Mouse (Mus musculus) hindbrain, embryonic 16.5 days (tissue): ENCODE results near the gene Galk2. TPM values are rescaled to one million over a fixed set of nuclear protein-coding genes. Genes with fewer than 3 reads are reported as not detected.
A peak's percentile ranks its signal among the peaks of the same experiment; 100 is the strongest.

Source experiments
- ATAC-seq: fragments of 200-750 bp; cut with Nextera tagmentation; 2 replicates; pipeline ENCODE4 v1.8.0; 2017; ENCODE audit warnings: moderate TSS enrichment, moderate library complexity
- H3K27ac ChIP-seq: fragments of 300-500 bp; sonication (generic); 2 replicates; pipeline ENCODE4 v1.5.1; 2014; ENCODE audit warnings: low read depth, mild to moderate bottlenecking, control low read depth, low read length, moderate library complexity
- H3K27me3 ChIP-seq: fragments of 300-500 bp; sonication (generic); replicated peaks from 2 replicates; pipeline ENCODE4 v1.6.1; 2014; ENCODE audit warnings: low read length; ENCODE audit not compliant: control insufficient read depth, insufficient read depth
- H3K36me3 ChIP-seq: fragments of 300-500 bp; sonication (generic); 2 replicates; pipeline ENCODE4 v1.6.1; 2014; ENCODE audit warnings: mild to moderate bottlenecking, low read length, moderate library complexity, mixed read lengths; ENCODE audit not compliant: control insufficient read depth, insufficient read depth
- H3K4me1 ChIP-seq: fragments of 300-500 bp; sonication (generic); 2 replicates; pipeline ENCODE4 v1.6.1; 2014; ENCODE audit warnings: low read depth, low read length; ENCODE audit not compliant: control insufficient read depth, insufficient read depth
- H3K4me2 ChIP-seq: fragments of 300-500 bp; sonication (generic); 2 replicates; pipeline ENCODE4 v1.6.1; 2014; ENCODE audit warnings: mild to moderate bottlenecking, low read length, control low read depth, moderate library complexity
- H3K4me3 ChIP-seq: fragments of 300-500 bp; sonication (generic); 2 replicates; pipeline ENCODE4 v1.5.1; 2014; ENCODE audit warnings: mild to moderate bottlenecking, low read length, control low read depth, moderate library complexity
- H3K9ac ChIP-seq: fragments of 300-500 bp; sonication (generic); 2 replicates; pipeline ENCODE4 v1.6.1; 2014; ENCODE audit warnings: low read depth, mild to moderate bottlenecking, control low read depth, low read length, moderate library complexity
- H3K9me3 ChIP-seq: fragments of 300-500 bp; sonication (generic); 2 replicates; pipeline ENCODE4 v1.6.1; 2014; ENCODE audit warnings: mild to moderate bottlenecking, low read length, moderate library complexity; ENCODE audit not compliant: control insufficient read depth
- WGBS: fragments of 180-500 bp; shearing (Covaris S2); extraction: QIAGEN DNeasy Blood & Tissue Kit; methylation state at CpG from one replicate; pipeline ENCODE4 v1.1.7; 2014; 5-methylcytosine and 5-hydroxymethylcytosine counted together
- polyA plus RNA-seq: library from polyadenylated mRNA; unstranded; fragments of >200 nt; fragmentation: Nextera tagmentation; extraction: Ambion mirVana; gene quantifications from 2 replicates; pipeline ENCODE4 v1.2.1, GENCODE M21; 2015

Galk2 gene
- polyA plus RNA-seq, 1 experiment from 2014 or later = 35.1 TPM

DNA sequence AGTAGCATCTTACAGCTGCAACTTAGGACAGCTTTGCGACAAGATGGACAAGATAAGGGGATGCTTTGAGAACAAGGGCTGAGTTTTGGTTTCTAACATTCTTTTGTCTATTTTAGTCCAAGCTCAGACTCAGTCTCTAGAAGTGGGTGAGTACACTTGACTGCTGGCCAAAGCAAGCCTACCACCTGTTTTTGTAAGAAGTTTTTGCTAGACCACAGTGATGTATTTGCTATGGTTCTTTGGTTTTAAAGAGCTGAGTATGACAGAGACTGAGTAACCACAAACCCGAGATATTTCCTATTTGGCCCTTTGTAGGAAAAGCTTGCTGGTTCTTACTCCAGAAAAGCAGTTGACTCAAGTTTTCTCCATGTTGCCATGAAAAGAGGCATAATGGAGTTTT is 89.3 kb downstream of the Galk2 start:
- ATAC-seq = no peak
- no peak overlapping the region for H3K27ac ChIP-seq
- peaks cover 5% of the 10 kb centered on the region; the same call in 1 of the 2 replicates for H3K36me3 ChIP-seq
- H3K4me1 ChIP-seq = no peaks in the 10 kb centered on the region
- H3K9me3 ChIP-seq = no peaks in the 10 kb centered on the region; the same call in 1 of the 2 replicates
- no peak overlapping the region for H3K4me3 ChIP-seq
- 94% methylated on average over 2 of the region's 2 CpGs for WGBS
- H3K9ac ChIP-seq = no peak overlapping the region
- H3K4me2 ChIP-seq = no peak overlapping the region
- H3K27me3 ChIP-seq = no peaks in the 10 kb centered on the region

DNA sequence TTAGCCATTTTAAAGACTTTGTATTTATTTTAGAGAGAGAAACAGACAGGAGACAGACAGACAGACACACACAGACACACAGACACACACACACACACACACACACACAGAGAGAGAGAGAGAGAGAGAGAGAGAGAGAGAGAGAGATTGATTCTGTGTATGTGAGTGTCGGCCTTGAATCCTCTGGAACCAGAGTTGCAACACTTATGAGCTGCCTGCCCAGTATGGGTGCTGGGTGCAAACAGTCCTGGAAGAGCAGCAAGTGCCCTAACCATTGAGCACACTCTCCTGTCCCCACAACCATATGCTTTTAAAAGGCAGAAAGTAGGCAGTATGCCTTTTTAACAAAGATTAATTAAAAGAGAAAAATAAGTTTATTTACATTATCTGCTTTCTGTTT is 109.9 kb downstream of the Galk2 start:
- H3K9me3 ChIP-seq = no peaks in the 10 kb centered on the region
- no peak overlapping the region for H3K4me3 ChIP-seq
- no peaks in the 10 kb centered on the region for H3K27me3 ChIP-seq
- WGBS = 75% methylated on average over 1 of the region's 1 CpGs
- H3K36me3 ChIP-seq = no peaks in the 10 kb centered on the region
- no peak for ATAC-seq
- no peak overlapping the region for H3K4me2 ChIP-seq
- H3K27ac ChIP-seq = no peak overlapping the region
- H3K4me1 ChIP-seq = no peaks in the 10 kb centered on the region
- H3K9ac ChIP-seq = no peak overlapping the region

DNA sequence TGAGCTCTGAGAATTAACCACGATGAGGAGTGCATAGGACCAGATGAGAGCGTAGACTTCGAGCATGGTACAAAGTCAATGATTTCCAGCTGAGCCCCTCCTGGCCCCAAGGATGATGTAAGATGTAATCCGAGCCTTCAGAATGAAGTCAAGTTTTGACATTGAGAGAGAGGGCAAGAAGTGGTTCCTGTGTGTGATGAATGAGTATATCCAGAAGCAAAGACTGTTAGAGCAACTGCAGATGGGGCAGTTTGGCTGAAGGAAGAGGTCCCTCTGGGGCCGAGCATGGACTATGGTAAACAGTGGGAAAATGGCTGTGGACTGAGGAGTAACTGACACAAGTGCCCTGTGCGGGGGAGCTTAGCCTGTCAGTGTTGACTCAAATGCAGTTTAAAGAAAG is 114.3 kb downstream of the Galk2 start:
- Histone ChIP-seq H3K4me1 (no peaks in the 10 kb centered on the region), H3K36me3 (no peaks in the 10 kb centered on the region; the same call in 1 of the 2 replicates), H3K9me3 (no peaks in the 10 kb centered on the region), H3K9ac (no peak overlapping the region), H3K4me2 (no peak overlapping the region), H3K27ac (no peak overlapping the region), H3K27me3 (no peaks in the 10 kb centered on the region), H3K4me3 (no peak overlapping the region)
- no peak for ATAC-seq
- 70% methylated on average over 6 of the region's 6 CpGs for WGBS

- no peak overlapping the region for H3K27ac ChIP-seq
- H3K9me3 ChIP-seq = no peaks in the 10 kb centered on the region
- no peaks in the 10 kb centered on the region; the same call in 1 of the 2 replicates for H3K36me3 ChIP-seq
- no peak for ATAC-seq
- no peaks in the 10 kb centered on the region for H3K27me3 ChIP-seq
- H3K4me2 ChIP-seq = no peak overlapping the region
- H3K4me1 ChIP-seq = no peaks in the 10 kb centered on the region
- H3K9ac ChIP-seq = no peak overlapping the region
- 91% methylated on average over 10 of the region's 10 CpGs for WGBS
- H3K4me3 ChIP-seq = no peak overlapping the region
Observed at GRCm38 (mm10) chr2:125975206-125975605, 116.3 kb downstream of the Galk2 start.

GRCm38 (mm10) chr2:125975808-125976345 is 117.0 kb downstream of the Galk2 start:
- Histone ChIP-seq H3K27me3 (no peaks in the 10 kb centered on the region), H3K4me1 (no peaks in the 10 kb centered on the region), H3K36me3 (no peaks in the 10 kb centered on the region; the same call in 1 of the 2 replicates), H3K9me3 (no peaks in the 10 kb centered on the region), H3K27ac (no peak overlapping the region), H3K4me2 (no peak overlapping the region), H3K9ac (no peak overlapping the region), H3K4me3 (no peak overlapping the region)
- ATAC-seq = no peak
- WGBS = 76% methylated on average over 5 of the region's 5 CpGs

- Histone ChIP-seq H3K4me1 (no peaks in the 10 kb centered on the region), H3K27ac (no peak overlapping the region), H3K9ac (no peak overlapping the region), H3K27me3 (no peaks in the 10 kb centered on the region), H3K4me2 (no peak overlapping the region), H3K36me3 (no peaks in the 10 kb centered on the region), H3K4me3 (no peak overlapping the region), H3K9me3 (no peaks in the 10 kb centered on the region)
- ATAC-seq = no peak
- WGBS = 80% methylated on average over 5 of the region's 5 CpGs
Observed at GRCm38 (mm10) chr2:126002291-126002690, 143.4 kb downstream of the Galk2 start.

- H3K36me3 ChIP-seq = no peaks in the 10 kb centered on the region
- no peak overlapping the region for H3K4me3 ChIP-seq
- peak; percentile 69 for ATAC-seq
- H3K4me2 ChIP-seq = no peak overlapping the region
- no peaks in the 10 kb centered on the region for H3K9me3 ChIP-seq
- H3K4me1 ChIP-seq = no peaks in the 10 kb centered on the region
- no peak overlapping the region for H3K9ac ChIP-seq
- H3K27ac ChIP-seq = no peak overlapping the region
- no peaks in the 10 kb centered on the region for H3K27me3 ChIP-seq
- 40% methylated on average over 3 of the region's 3 CpGs for WGBS
Observed at GRCm38 (mm10) chr2:126006088-126006487, 147.2 kb downstream of the Galk2 start.

GRCm38 (mm10) chr2:126006742-126007141 is 147.8 kb downstream of the Galk2 start:
- Histone ChIP-seq H3K4me2 (no peak overlapping the region), H3K4me3 (no peak overlapping the region), H3K9me3 (no peaks in the 10 kb centered on the region), H3K36me3 (no peaks in the 10 kb centered on the region), H3K4me1 (no peaks in the 10 kb centered on the region), H3K27me3 (no peaks in the 10 kb centered on the region), H3K27ac (no peak overlapping the region), H3K9ac (no peak overlapping the region)
- 59% methylated on average over 2 of the region's 2 CpGs for WGBS
- no peak for ATAC-seq

GRCm38 (mm10) chr2:126014989-126015710 is 156.2 kb downstream of the Galk2 start:
- no peak overlapping the region for H3K4me2 ChIP-seq
- no peak overlapping the region for H3K9ac ChIP-seq
- no peak overlapping the region for H3K4me3 ChIP-seq
- H3K4me1 ChIP-seq = no peaks in the 10 kb centered on the region
- no peaks in the 10 kb centered on the region for H3K36me3 ChIP-seq
- H3K9me3 ChIP-seq = no peaks in the 10 kb centered on the region
- WGBS = 37% methylated on average over 12 of the region's 12 CpGs
- H3K27me3 ChIP-seq = no peaks in the 10 kb centered on the region
- no peak for ATAC-seq
- no peak overlapping the region for H3K27ac ChIP-seq
